Mouse (Mus musculus) bone marrow, adult 2 months (tissue): ENCODE data around the gene Eef1g.

Experiments
- CTCF ChIP-seq: fragments of 200-500 bp; IDR thresholded peaks from 2 replicates; pipeline ENCODE4 v1.5.1; 2011; ENCODE audit warnings: low read length, control low read depth; ENCODE audit not compliant: control insufficient read depth, insufficient read depth
- POLR2A ChIP-seq: fragments of 200-500 bp; IDR thresholded peaks from 2 replicates; pipeline ENCODE4 v1.6.1; 2011; ENCODE audit warnings: low read depth, mild to moderate bottlenecking, control low read depth, low read length, borderline replicate concordance; ENCODE audit not compliant: control insufficient read depth

- no peak for TF ChIP-seq POLR2A
- TF ChIP-seq CTCF, result no peak
Measured at GRCm38 (mm10) chr19:8962256-8962655, 4.6 kb upstream of the Eef1g start.
